Mouse (Mus musculus): ENCODE measurements around the gene St6galnac5.

Gene St6galnac5

GRCm38 (mm10) chr3:152981988-152982387 is at the start of gene St6galnac5:
TSS of gene St6galnac5 (minus strand) at chr3:152982246.
- no peak for DNase-seq (ENCODE audit: low spot score)

GRCm38 (mm10) chr3:153030756-153031155 is 48.7 kb upstream of the St6galnac5 start:
- no peak for DNase-seq (ENCODE audit: low spot score)

GRCm38 (mm10) chr3:153024016-153024415 is 42.0 kb upstream of the St6galnac5 start:
- no peak for DNase-seq (ENCODE audit: low spot score)

- no peak for DNase-seq (ENCODE audit: low spot score)
Observed at GRCm38 (mm10) chr3:153018051-153018450, 36.0 kb upstream of the St6galnac5 start.

GRCm38 (mm10) chr3:153016355-153016754 is 34.3 kb upstream of the St6galnac5 start:
- DNase-seq (ENCODE audit: low spot score) = no peak

GRCm38 (mm10) chr3:153006893-153007292 is 24.8 kb upstream of the St6galnac5 start:
- no peak for DNase-seq (ENCODE audit: low spot score)

GRCm38 (mm10) chr3:152998901-152999300 is 16.9 kb upstream of the St6galnac5 start:
- no peak for DNase-seq (ENCODE audit: low spot score)

GRCm38 (mm10) chr3:152998106-152998505 is 16.1 kb upstream of the St6galnac5 start:
- DNase-seq (ENCODE audit: low spot score) = no peak

GRCm38 (mm10) chr3:152993608-152994007 is 11.6 kb upstream of the St6galnac5 start:
- no peak for DNase-seq (ENCODE audit: low spot score)

- DNase-seq (ENCODE audit: low spot score) = no peak
Observed at GRCm38 (mm10) chr3:152990787-152991186, 8.7 kb upstream of the St6galnac5 start.

- peak; percentile 4 for DNase-seq (ENCODE audit: low spot score)
Observed at GRCm38 (mm10) chr3:152980978-152981974, 770 bp downstream of the St6galnac5 start.

GRCm38 (mm10) chr3:152980431-152980830 is 1.6 kb downstream of the St6galnac5 start:
- DNase-seq (ENCODE audit: low spot score) = no peak

GRCm38 (mm10) chr3:152979481-152980092 is 2.5 kb downstream of the St6galnac5 start:
- no peak for DNase-seq (ENCODE audit: low spot score)

GRCm38 (mm10) chr3:152971373-152971772 is 10.7 kb downstream of the St6galnac5 start:
- DNase-seq (ENCODE audit: low spot score) = no peak

- DNase-seq (ENCODE audit: low spot score) = peak; percentile 49
Observed at GRCm38 (mm10) chr3:152969774-152970347, 12.2 kb downstream of the St6galnac5 start.

GRCm38 (mm10) chr3:152961855-152962376 is 20.1 kb downstream of the St6galnac5 start:
- no peak for DNase-seq (ENCODE audit: low spot score)

GRCm38 (mm10) chr3:152958358-152959150 is 23.5 kb downstream of the St6galnac5 start:
- peak; percentile 76 for DNase-seq (ENCODE audit: low spot score)

GRCm38 (mm10) chr3:152956771-152957170 is 25.3 kb downstream of the St6galnac5 start:
- no peak for DNase-seq (ENCODE audit: low spot score)

- no peak for DNase-seq (ENCODE audit: low spot score)
Observed at GRCm38 (mm10) chr3:152956038-152956437, 26.0 kb downstream of the St6galnac5 start.

GRCm38 (mm10) chr3:152951634-152952545 is 30.2 kb downstream of the St6galnac5 start:
- DNase-seq (ENCODE audit: low spot score) = no peak

Measured in T-cell, adult 2 months (primary cell).